Mouse (Mus musculus) adrenal gland, postnatal 14 days (tissue): ENCODE data around the gene Pusl1. TPM values are rescaled to one million over a fixed set of nuclear protein-coding genes. Genes with fewer than 3 reads are reported as not detected.

Experiments
- DNase-seq: peaks from one replicate; pipeline ENCODE4 v3.0.0; 2021; ENCODE audit warnings: mixed read lengths
- total RNA-seq: library from RNA; stranded (reverse); gene quantifications from 2 replicates; pipeline ENCODE4 v1.2.3, GENCODE M21; 2021

The Pusl1 gene
- total RNA-seq, 1 experiment from 2014 or later, result 30.8 TPM

GRCm38 (mm10) chr4:155887674-155888073, 3.9 kb downstream of the Pusl1 start:
- no peak for DNase-seq

- DNase-seq, result peak; percentile 1
Observed at GRCm38 (mm10) chr4:155886330-155886729, 5.3 kb downstream of the Pusl1 start.

- DNase-seq, result no peak
Observed at GRCm38 (mm10) chr4:155883587-155883986, 8.0 kb downstream of the Pusl1 start.

GRCm38 (mm10) chr4:155871404-155871803, 20.2 kb downstream of the Pusl1 start:
- peak; percentile 2 for DNase-seq

GRCm38 (mm10) chr4:155869317-155870033, 22.1 kb downstream of the Pusl1 start, which contains the start of the genes Cptp and Ints11:
Gene Cptp (minus strand): TSS chr4:155869440.
Gene Ints11 (plus strand): TSS chr4:155869546.
- peak; percentile 99 for DNase-seq

GRCm38 (mm10) chr4:155868614-155869298, 22.8 kb downstream of the Pusl1 start:
- peak; percentile 43 for DNase-seq

GRCm38 (mm10) chr4:155863001-155863400, 28.6 kb downstream of the Pusl1 start, which contains the start of gene Tas1r3:
Gene Tas1r3 (minus strand): TSS chr4:155863362.
- DNase-seq, result no peak

GRCm38 (mm10) chr4:155861787-155862186, 29.8 kb downstream of the Pusl1 start:
- DNase-seq, result no peak

- DNase-seq, result peak; percentile 82
Observed at GRCm38 (mm10) chr4:155859318-155859717, 32.3 kb downstream of the Pusl1 start.

GRCm38 (mm10) chr4:155856881-155857280, 34.7 kb downstream of the Pusl1 start:
- DNase-seq, result no peak

GRCm38 (mm10) chr4:155856071-155856470, 35.5 kb downstream of the Pusl1 start:
- DNase-seq, result no peak

- no peak for DNase-seq
Observed at GRCm38 (mm10) chr4:155854991-155855390, 36.6 kb downstream of the Pusl1 start.

- no peak for DNase-seq
Observed at GRCm38 (mm10) chr4:155853421-155853820, 38.2 kb downstream of the Pusl1 start.

GRCm38 (mm10) chr4:155851951-155852411, 39.6 kb downstream of the Pusl1 start:
- DNase-seq, result no peak

GRCm38 (mm10) chr4:155851368-155851767, 40.2 kb downstream of the Pusl1 start:
- DNase-seq, result peak; percentile 50

- no peak for DNase-seq
Observed at GRCm38 (mm10) chr4:155849792-155850451, 41.7 kb downstream of the Pusl1 start.

- DNase-seq, result no peak
Observed at GRCm38 (mm10) chr4:155849391-155849790, 42.2 kb downstream of the Pusl1 start.

- peak; percentile 20 for DNase-seq
Observed at GRCm38 (mm10) chr4:155848434-155849095, 43.0 kb downstream of the Pusl1 start.

GRCm38 (mm10) chr4:155847591-155848352, 43.8 kb downstream of the Pusl1 start:
- peak; percentile 49 for DNase-seq

GRCm38 (mm10) chr4:155846871-155847578, 44.6 kb downstream of the Pusl1 start, which contains the start of gene Dvl1:
Gene Dvl1 (plus strand): TSS chr4:155847402.
- peak; percentile 98 for DNase-seq

- DNase-seq, result no peak
Observed at GRCm38 (mm10) chr4:155843231-155843630, 48.4 kb downstream of the Pusl1 start.
